Mouse (Mus musculus) CH12.LX (cell line): ENCODE measurements around the gene Osbpl3. TPM values are rescaled to one million over a fixed set of nuclear protein-coding genes. Genes with fewer than 3 reads are reported as not detected.

Source experiments
- DNase-seq: peaks from one replicate; pipeline ENCODE4 v3.0.0-alpha.2; 2013; ENCODE audit errors: extremely low read depth
- H3K27ac ChIP-seq: 2 replicates; pipeline ENCODE4 v1.5.1; 2012; ENCODE audit warnings: low read depth, mild to moderate bottlenecking, control low read depth, moderate library complexity; ENCODE audit not compliant: insufficient read depth
- H3K27me3 ChIP-seq: replicated peaks from 2 replicates; pipeline ENCODE3; 2012; ENCODE audit warnings: inconsistent platforms
- H3K36me3 ChIP-seq, 2 experiments: replicated peaks in 1 of 2; 2 replicates each; pipeline versions ENCODE3 to v1.6.1; 2012; ENCODE audit warnings: inconsistent platforms in 1 of 2, low read length in 1 of 2, mild to moderate bottlenecking in 1 of 2, mixed read lengths in 1 of 2, moderate library complexity in 1 of 2; ENCODE audit not compliant: control insufficient read depth in 1 of 2, insufficient read depth in 1 of 2
- H3K4me1 ChIP-seq, 2 experiments: 2 replicates each; pipeline ENCODE4 v1.6.1; 2012; ENCODE audit warnings: inconsistent platforms in 1 of 2, moderate library complexity in 1 of 2; ENCODE audit not compliant: insufficient read depth in 2 of 2, control insufficient read depth in 1 of 2
- H3K4me2 ChIP-seq: 2 replicates; pipeline ENCODE4 v1.6.1; 2012; ENCODE audit warnings: low read depth, mild to moderate bottlenecking, control low read depth; ENCODE audit not compliant: poor library complexity, insufficient read depth, severe bottlenecking
- H3K4me3 ChIP-seq, 3 experiments: fragments of 150-350 bp in 1 of 3; sonication (generic) in 1 of 3; replicated peaks in 1 of 3; 2 replicates each; pipeline versions ENCODE3 to v1.5.1; 2011 to 2012; ENCODE audit warnings: low read depth in 2 of 3, low read length in 2 of 3, mild to moderate bottlenecking in 2 of 3, moderate library complexity in 2 of 3, control low read depth in 1 of 3, improper control_type of control experiment in 1 of 3, inconsistent platforms in 1 of 3, mixed read lengths in 1 of 3; ENCODE audit not compliant: poor library complexity in 1 of 3
- H3K79me2 ChIP-seq: replicated peaks from 2 replicates; pipeline ENCODE4 v1.6.1; 2012; ENCODE audit warnings: mild to moderate bottlenecking, moderate library complexity; ENCODE audit not compliant: control insufficient read depth, poor library complexity, insufficient read depth, severe bottlenecking; ENCODE audit errors: extremely low read depth
- H3K9ac ChIP-seq: 2 replicates; pipeline ENCODE4 v1.6.1; 2012; ENCODE audit warnings: low read depth, mild to moderate bottlenecking, control low read depth, moderate library complexity; ENCODE audit not compliant: insufficient read depth
- H3K9me3 ChIP-seq: replicated peaks from 2 replicates; pipeline ENCODE3; 2012; ENCODE audit warnings: low read length, inconsistent platforms, mixed read lengths
- CHD1 ChIP-seq: IDR thresholded peaks from 2 replicates; pipeline ENCODE4 v1.6.1; 2012; ENCODE audit warnings: low read depth, low read length, improper control_type of control experiment, inconsistent platforms
- CHD2 ChIP-seq: IDR thresholded peaks from 2 replicates; pipeline ENCODE4 v1.6.1; 2011; ENCODE audit warnings: low read length, improper control_type of control experiment
- ETS1 ChIP-seq: conservative IDR thresholded peaks from 2 replicates; pipeline ENCODE4 v1.6.1; 2012; ENCODE audit warnings: low read depth, mild to moderate bottlenecking, inconsistent platforms, low read length, improper control_type of control experiment, moderate library complexity
- HCFC1 ChIP-seq: IDR thresholded peaks from 2 replicates; pipeline ENCODE4 v1.6.1; 2012; ENCODE audit warnings: low read depth, mild to moderate bottlenecking, inconsistent platforms, low read length, improper control_type of control experiment
- IRF4 ChIP-seq: IDR thresholded peaks from 2 replicates; pipeline ENCODE4 v1.6.1; 2014; ENCODE audit warnings: low read depth, mild to moderate bottlenecking, inconsistent platforms, low read length, improper control_type of control experiment
- JUN ChIP-seq: IDR thresholded peaks from 2 replicates; pipeline ENCODE4 v1.6.1; 2011; ENCODE audit warnings: low read depth, mild to moderate bottlenecking, low read length, improper control_type of control experiment, moderate library complexity; ENCODE audit not compliant: insufficient read depth
- JUND ChIP-seq: conservative IDR thresholded peaks from 2 replicates; pipeline ENCODE4 v1.6.1; 2011; ENCODE audit warnings: low read depth, low read length, improper control_type of control experiment
- KAT2A ChIP-seq: IDR thresholded peaks from 2 replicates; pipeline ENCODE4 v1.6.1; 2012; ENCODE audit warnings: low read length, improper control_type of control experiment, inconsistent platforms; ENCODE audit not compliant: insufficient replicate concordance
- MAFK ChIP-seq: IDR thresholded peaks from 2 replicates; pipeline ENCODE4 v1.6.1; 2011; ENCODE audit warnings: low read length, improper control_type of control experiment; ENCODE audit not compliant: insufficient replicate concordance
- MAZ ChIP-seq: IDR thresholded peaks from 2 replicates; pipeline ENCODE4 v1.6.1; 2012; ENCODE audit warnings: low read depth, mild to moderate bottlenecking, inconsistent platforms, low read length, improper control_type of control experiment, moderate library complexity
- MEF2A ChIP-seq: IDR thresholded peaks from 2 replicates; pipeline ENCODE4 v1.6.1; 2014; ENCODE audit warnings: low read depth, mild to moderate bottlenecking, inconsistent platforms, low read length, improper control_type of control experiment, borderline replicate concordance
- MXI1 ChIP-seq: IDR thresholded peaks from 2 replicates; pipeline ENCODE4 v1.6.1; 2011; ENCODE audit warnings: mild to moderate bottlenecking, low read depth, low read length, improper control_type of control experiment
- NELFE ChIP-seq: IDR thresholded peaks from 2 replicates; pipeline ENCODE4 v1.6.1; 2011; ENCODE audit warnings: low read depth, low read length, improper control_type of control experiment
- PAX5 ChIP-seq: IDR thresholded peaks from 2 replicates; pipeline ENCODE4 v1.6.1; 2012; ENCODE audit warnings: low read length, inconsistent platforms, mixed read lengths
- POLR2AphosphoS2 ChIP-seq: IDR thresholded peaks from 2 replicates; pipeline ENCODE4 v1.6.1; 2011; ENCODE audit warnings: low read depth, low read length, improper control_type of control experiment
- RCOR1 ChIP-seq: conservative IDR thresholded peaks from 2 replicates; pipeline ENCODE4 v1.6.1; 2012; ENCODE audit warnings: low read depth, mild to moderate bottlenecking, inconsistent platforms, low read length, improper control_type of control experiment
- SIN3A ChIP-seq: IDR thresholded peaks from 2 replicates; pipeline ENCODE4 v1.6.1; 2012; ENCODE audit warnings: low read length, improper control_type of control experiment, inconsistent platforms
- USF2 ChIP-seq: conservative IDR thresholded peaks from 2 replicates; pipeline ENCODE4 v1.6.1; 2011; ENCODE audit warnings: low read depth, low read length, improper control_type of control experiment
- ZC3H11A ChIP-seq: IDR thresholded peaks from 2 replicates; pipeline ENCODE4 v1.6.1; 2012; ENCODE audit warnings: low read depth, mild to moderate bottlenecking, inconsistent platforms, low read length, improper control_type of control experiment
- ZKSCAN1 ChIP-seq: IDR thresholded peaks from 2 replicates; pipeline ENCODE4 v1.6.1; 2012; ENCODE audit warnings: low read depth, inconsistent platforms, low read length, improper control_type of control experiment, borderline replicate concordance
- ZMIZ1 ChIP-seq: IDR thresholded peaks from 2 replicates; pipeline ENCODE4 v1.6.1; 2012; ENCODE audit warnings: low read depth, mild to moderate bottlenecking, inconsistent platforms, low read length, improper control_type of control experiment
- ZNF384 ChIP-seq: IDR thresholded peaks from 2 replicates; pipeline ENCODE4 v1.6.1; 2012; ENCODE audit warnings: low read depth, low read length, improper control_type of control experiment, inconsistent platforms
- dilution Hi-C: fragments of 300-500 bp; cut with MboI; formaldehyde crosslinking; loops from 2 replicates; pipeline ENCODE4 v1.14.3; 2020; ENCODE audit warnings: low sequenced_read_pairs; ENCODE audit not compliant: extremely low pct_unique_long_range_greater_than_20kb, extremely low pct_ligation_motif_present
- in situ Hi-C: fragments of 300-500 bp; cut with MboI; formaldehyde crosslinking; loops from 3 replicates; pipeline ENCODE4 v1.14.3; 2019; ENCODE audit warnings: low sequenced_read_pairs, low pct_ligation_motif_present, low pct_unique_long_range_greater_than_20kb, mixed read lengths
- polyA plus RNA-seq: library from polyadenylated mRNA; unstranded; fragments of >175 nt; gene quantifications from 2 replicates; pipeline ENCODE4 v1.2.1, GENCODE M21; 2012; ENCODE audit warnings: low read depth; ENCODE audit not compliant: insufficient read length
- total RNA-seq, 2 experiments: library from RNA; depleted of rRNA; stranded (reverse); fragments of 300-350 nt in 1 of 2; fragments of >200 nt in 1 of 2; gene quantifications; 2 replicates each; pipeline ENCODE4 v1.2.3; 2012 to 2014

The Osbpl3 gene
- total and polyA plus RNA-seq, 3 experiments: 2.2 to 8.1 (median 3.5) TPM

GRCm38 (mm10) chr6:50333346-50333745 is 122.7 kb downstream of the Osbpl3 start:
- Histone ChIP-seq H3K27ac (no peak overlapping the region), H3K4me2 (no peak overlapping the region), H3K79me2 (no peaks in the 10 kb centered on the region), H3K9ac (no peak overlapping the region), H3K27me3 (no peaks in the 10 kb centered on the region), H3K36me3 (no peaks in the 10 kb centered on the region), H3K9me3 (no peaks in the 10 kb centered on the region)
- dilution Hi-C loops (no loop called here), in situ Hi-C loops (no loop called here)
- no peak for DNase-seq
- TF ChIP-seq MAZ: no peak
- TF ChIP-seq PAX5: no peak
- no peak for TF ChIP-seq MXI1
- TF ChIP-seq ZKSCAN1: no peak
- TF ChIP-seq USF2: no peak
- TF ChIP-seq SIN3A: no peak
- no peak for TF ChIP-seq ZMIZ1
- no peak for TF ChIP-seq IRF4
- no peak for TF ChIP-seq POLR2AphosphoS2
- no peak for TF ChIP-seq ETS1
- no peak for TF ChIP-seq NELFE
- no peak for TF ChIP-seq RCOR1
- no peak for TF ChIP-seq HCFC1
- TF ChIP-seq ZC3H11A: no peak
- no peak for TF ChIP-seq KAT2A
- no peak for TF ChIP-seq CHD1
- no peak for TF ChIP-seq JUND
- TF ChIP-seq, all 38 proteins: peak for 0
- Histone ChIP-seq H3K4me1 (peaks cover 22 to 38% of the 10 kb centered on the region in 2 experiments), H3K4me3 (no peak overlapping the region)

GRCm38 (mm10) chr6:50331477-50331876 is 124.5 kb downstream of the Osbpl3 start:
- H3K9ac ChIP-seq: no peak overlapping the region
- no peaks in the 10 kb centered on the region for H3K9me3 ChIP-seq
- no peaks in the 10 kb centered on the region for H3K79me2 ChIP-seq
- no peak overlapping the region for H3K4me3 ChIP-seq
- in situ Hi-C loops (no loop called here), dilution Hi-C loops (no loop called here)
- H3K36me3 ChIP-seq: no peaks in the 10 kb centered on the region
- H3K27me3 ChIP-seq: no peaks in the 10 kb centered on the region
- DNase-seq: no peak
- peaks cover 28 to 42% of the 10 kb centered on the region in 2 experiments for H3K4me1 ChIP-seq
- H3K4me2 ChIP-seq: no peak overlapping the region
- no peak overlapping the region for H3K27ac ChIP-seq
- TF ChIP-seq ETS1 (no peak), ZNF384 (no peak), MEF2A (no peak), CHD2 (no peak), JUN (no peak), MAFK (no peak), NELFE (no peak), ZKSCAN1 (no peak)
- TF ChIP-seq, all 38 proteins: peak for 0
